Mouse (Mus musculus): ENCODE measurements around the gene Rapsn. TPM values are rescaled to one million over a fixed set of nuclear protein-coding genes. Genes with fewer than 3 reads are reported as not detected.
A peak's percentile ranks its signal among the peaks of the same experiment; 100 is the strongest.

Gene Rapsn
- total RNA-seq, 2 experiments from 2014 or later = 21.7 to 23.9 TPM

DNA sequence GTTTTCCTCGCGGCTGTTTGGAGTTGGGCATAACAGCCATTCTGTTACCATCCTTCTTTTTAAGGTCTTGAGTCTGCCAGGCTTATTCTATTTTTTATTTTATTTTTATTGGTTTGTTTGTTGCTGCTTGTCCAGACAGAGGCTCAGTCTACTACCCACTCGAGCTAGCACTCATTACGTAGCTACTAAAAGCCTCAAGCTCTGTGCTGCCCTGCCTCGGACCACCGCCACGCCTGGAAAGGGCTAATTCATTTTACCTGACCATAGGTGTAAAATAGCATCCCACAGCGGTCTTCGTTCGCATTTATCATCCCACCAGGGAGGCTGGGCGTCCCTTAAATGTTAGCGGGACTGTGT is 42.5 kb downstream of the Rapsn start:
- intact Hi-C loops (cut with DNase I) = no loop called here
- DNase-seq = no peak

DNA sequence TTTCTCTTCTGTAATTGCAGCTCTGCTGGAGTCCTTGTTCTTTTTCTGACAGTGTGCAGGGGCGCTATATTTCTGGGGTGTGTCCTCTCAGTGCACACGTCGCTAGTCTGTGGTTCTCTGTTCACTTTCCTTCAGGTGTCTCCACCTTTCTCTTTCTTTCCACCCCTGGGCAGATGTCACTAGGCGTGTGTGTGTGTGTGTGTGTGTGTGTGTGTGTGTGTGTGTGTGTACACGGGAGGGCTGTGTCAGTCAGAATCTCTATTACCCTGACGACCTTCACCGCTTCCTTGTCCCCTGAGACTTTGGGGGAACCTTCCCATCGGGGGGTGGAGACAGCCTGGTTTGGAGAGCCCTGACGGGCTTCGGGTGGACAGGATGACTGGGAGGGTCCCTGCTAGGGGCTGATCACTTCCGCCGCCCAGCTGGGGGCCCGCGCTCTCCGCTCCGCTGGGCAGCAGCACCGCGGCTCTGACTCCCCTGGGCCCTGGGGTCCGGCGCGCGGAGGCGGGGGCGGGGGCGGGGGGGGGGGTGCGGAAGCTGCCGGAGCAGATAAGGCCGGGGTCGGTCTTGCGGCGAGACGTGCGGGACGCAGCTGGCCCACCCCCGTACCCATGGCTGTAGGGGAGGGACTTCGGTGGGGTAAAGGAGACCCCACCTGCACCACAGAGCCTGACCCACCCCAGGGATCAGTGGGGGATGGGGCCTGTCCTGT is 43.0 kb downstream of the Rapsn start:
- intact Hi-C loops (cut with DNase I) = no loop called here
- no peak for DNase-seq

DNA sequence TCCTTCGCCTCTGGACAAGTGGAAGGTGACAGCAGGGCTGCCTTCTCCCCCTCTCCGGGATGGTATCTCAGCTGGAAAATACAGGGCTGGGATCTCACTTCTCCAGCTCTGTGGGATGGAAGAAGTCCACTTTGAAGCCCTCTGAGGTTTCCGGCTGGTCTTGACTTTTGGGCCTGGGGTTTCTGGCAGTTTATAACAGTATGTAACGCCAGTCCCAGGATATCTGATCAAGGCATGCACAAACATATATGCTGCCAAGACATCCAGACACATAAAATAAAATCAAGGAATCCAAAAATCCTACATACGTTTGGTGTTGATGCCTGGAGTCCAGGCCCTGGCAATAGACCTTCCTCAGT is 43.6 kb downstream of the Rapsn start:
- DNase-seq = no peak
- intact Hi-C loops (cut with DNase I) = no loop called here

DNA sequence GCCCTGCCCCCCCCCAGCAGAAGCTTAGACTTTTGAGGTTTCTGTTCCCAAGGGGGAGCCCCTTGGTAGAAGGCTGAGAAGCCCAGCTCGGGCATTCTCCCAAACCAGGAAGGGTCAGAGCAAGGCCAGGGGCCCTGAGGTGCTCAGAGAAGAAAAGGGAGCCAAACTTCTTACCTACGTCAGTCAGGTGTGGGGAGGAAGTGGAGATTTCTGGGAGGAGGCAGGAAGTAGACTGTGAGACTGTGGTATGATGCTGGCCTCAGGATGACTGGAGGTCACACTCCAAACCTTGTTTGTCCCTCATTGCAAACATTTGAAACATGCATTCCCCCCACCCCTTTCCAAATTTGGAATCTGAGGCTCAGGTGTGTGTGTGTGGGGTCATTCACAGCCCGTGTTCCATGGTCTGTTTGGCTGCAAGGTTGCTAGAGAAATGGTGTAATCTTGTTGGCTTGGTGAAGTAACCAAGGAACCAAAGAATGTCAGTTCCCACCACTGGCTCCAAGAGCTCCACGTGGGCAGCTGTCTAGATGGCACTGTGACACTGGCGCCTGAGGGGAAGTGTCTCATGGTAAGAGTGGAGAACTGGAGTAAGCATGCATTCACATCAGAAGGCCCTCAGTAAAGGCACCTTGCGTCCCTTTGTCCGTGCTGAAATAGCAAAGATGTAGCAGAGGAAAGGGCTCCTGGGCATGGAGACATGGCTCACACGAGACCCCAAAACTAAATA is 45.5 kb downstream of the Rapsn start:
- DNase-seq = no peak
- intact Hi-C loops (cut with DNase I) = no loop called here

DNA sequence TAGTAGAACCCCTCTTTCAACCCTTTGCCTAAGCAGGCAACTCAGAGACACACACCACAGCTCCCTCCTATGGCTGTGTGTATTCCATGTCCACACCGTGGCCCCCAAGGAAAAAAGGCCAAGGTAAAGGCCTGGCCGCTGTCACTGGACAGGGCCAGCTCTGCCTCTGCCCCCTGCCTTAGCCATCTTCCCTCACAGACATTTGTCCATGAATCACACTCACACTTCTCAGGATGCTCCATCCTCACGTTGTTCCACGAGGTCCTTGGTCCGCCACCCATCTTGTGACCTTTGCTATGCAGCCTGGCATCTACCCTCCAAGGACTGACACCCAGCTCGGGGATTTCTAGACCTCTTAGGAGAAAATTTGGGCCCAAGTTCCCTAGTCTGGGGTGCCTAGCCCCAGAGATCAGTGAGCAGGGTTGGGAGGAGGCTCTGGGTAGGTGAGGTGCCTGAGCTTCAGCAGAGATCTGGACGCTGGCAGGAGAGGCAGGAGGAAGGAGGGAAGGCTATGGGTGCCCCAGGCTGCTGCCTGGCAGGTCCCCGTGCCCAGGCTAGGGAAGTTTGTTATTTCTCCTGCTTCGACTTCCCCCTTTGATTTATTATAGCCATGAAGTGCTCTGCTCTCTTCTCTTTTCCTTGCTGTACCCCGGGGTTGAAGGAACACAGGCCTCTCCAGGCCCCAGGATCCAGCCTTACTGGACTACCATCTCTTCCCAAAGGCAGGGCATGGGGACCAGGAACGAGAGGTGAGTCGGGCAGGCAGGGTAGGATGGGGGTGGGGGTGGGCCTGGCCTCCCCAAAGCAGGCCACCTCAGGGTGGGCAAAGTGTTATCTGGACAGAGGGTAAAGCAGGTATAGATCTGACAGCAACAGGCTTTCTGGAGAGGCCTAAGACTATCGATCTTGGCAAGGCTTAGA is 46.6 kb downstream of the Rapsn start, which contains the start of gene Spi1:
Spi1 (plus strand) TSS at position 616 of the 921 bp plus-strand sequence.
- intact Hi-C loops (cut with DNase I) = no loop called here
- DNase-seq = no peak

DNA sequence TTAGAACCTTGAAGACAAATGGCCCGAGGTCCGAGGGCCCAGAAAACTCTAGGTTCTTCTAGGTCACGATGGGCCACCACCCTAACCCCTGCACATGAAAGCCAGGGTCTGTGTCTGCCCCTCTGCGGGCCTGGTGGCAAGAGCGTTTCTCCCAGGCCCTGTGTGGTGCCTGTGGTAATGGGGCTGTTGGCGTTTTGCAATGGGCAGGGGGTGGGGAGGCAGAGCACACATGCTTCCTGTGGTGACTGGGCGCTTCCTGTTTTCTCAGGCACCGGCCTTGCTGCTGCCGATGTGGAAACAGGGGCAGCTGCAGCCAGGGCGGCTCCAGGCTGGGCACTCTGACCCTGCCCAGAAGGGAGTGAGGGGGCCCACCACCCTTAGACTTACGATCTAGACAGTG is 47.4 kb downstream of the Rapsn start:
- DNase-seq = no peak
- intact Hi-C loops (cut with DNase I) = no loop called here

DNA sequence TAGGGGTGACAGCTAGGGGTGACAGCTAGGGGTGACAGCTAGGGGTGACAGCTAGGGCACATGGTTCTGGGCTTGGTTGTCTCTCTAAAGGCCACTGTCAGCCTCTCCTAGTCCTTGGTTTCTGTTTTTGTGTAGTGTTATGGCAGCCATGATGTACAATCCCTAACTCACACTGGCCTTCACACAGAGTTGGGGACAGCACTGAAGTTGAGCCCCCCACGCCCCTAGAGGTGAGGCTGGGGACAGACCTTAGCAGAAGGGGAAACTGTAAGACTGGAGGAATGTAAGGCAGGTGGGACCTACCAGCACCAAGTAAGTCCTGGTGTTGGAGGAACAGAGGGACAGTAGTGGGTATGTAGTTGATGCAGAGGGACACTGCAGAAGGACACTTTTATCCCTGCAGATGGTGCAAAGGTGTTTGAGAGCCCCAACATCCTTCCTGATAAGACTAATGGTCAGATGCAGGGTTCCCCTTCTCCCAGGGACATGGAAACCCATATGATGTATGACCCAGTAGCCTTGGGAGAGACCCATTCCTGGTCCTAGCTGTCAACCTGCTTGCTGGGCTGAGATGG is 48.0 kb downstream of the Rapsn start:
- intact Hi-C loops (cut with DNase I) = no loop called here
- DNase-seq = no peak

DNA sequence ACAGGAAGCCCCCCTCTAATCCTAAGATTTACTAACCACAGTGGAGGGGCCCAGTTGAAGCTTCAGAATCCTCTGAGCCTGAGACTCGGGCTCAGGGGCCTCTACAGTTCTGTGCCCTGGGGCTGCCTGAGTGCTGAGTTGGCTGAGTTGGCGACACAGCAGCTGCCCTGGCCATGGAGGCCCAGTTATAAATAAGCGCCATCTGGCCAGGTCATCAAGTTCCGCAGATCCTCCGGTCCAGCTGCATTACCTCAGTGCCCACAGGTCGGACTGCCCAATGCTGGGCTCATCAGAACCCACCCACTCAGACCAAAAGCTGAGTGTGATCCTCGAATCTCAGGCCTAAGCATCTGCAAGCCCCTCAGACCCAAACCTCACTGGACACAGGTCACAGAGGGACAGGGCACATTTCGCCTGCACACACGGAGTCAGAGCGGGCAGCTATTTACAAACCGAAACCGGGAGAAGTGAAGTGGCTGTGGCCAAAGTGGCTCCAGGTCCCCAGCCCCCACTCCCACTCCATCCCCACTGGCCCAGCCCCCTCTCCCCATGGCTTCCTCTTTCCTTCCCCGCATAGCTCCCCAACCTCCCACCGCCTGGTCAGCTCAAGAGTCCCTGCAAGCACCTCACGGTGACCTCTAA is 48.9 kb downstream of the Rapsn start:
- DNase-seq = peak; percentile 69 to 75

DNA sequence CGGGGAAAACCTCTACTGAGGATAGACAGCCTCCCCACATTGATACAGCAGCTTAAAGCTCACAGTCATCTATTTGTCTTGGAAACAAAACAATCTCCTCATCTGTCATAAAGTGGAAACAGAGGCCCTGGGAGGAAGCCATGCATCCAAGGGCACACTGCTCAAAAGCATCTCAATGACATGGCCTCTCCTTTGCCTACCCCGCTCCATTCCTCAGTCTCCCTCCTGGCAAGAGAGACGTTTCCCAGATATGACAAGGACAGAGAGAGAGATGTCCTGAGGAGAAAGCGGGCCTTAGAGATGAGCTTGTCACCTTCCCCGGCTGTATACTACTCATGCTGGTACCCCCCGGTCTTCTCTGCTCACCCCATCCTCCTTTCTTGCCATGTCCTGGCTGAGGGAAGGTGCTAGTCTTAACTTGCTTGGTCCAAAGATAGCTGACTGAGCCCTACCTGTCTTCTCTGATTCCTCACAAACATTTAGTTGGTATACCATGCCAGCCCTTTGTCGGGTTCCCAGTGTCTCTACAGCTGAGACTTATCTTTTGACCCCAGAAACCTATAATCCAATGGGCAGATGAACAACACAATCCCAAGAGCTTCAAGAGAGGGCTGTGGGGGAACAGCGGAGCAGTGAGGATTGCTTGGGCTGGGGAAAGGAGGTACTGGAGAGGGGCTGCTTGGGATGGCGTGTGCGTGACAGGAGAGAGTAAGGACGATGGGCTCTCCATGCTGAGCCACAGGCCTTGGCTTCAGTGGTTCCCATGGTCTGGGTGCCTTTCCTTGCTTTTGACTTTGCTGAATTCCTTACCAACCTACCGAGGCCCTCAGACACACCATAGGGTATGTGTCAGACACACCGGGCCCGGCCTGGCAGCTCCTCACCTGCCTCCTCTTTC is 50.3 kb downstream of the Rapsn start:
- DNase-seq = no peak
- intact Hi-C loops (cut with DNase I) = no loop called here

More for the DNA sequence above, 48.9 kb downstream of the Rapsn start:
- intact Hi-C loops (cut with DNase I) = no loop called here

DNA sequence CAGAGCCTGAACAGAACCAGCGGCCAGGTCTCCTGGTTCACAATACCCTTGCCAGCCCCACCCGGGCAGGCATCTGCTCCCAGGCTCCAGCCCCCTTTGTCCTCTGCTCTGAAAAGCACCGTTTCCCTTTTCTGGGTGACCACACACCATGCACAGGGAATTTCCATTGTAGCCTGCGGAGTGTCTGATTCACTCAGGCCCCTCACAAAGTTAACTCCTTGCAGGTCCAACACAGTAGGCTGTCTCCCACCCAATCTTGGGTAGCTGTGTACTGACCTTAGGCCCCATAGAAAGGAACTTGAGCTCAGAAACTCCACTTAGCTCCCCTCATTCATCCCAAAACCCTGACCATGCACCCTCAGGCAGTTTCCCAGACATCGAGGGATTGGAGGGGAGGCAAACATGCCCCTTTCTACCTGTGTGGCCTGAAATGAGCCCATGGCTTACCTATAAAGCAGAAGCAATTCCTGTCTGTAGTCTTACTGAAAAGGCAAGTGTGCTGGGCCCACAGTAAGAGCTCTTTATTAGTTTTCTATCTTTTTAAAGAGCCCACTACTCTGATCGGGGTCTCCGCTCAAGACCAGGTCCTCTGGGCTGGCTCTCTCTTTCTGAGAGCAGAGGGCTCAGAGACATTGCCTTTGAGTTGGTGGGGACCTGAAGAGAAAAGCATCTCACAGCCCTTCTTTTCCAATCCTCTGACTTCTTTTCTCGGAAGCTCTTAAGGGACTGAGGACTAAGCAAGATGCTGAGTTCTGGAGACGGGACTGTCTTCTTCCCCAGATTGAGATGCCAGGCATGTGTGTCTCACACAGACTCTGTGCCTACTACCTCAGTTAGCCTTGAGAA is 51.2 kb downstream of the Rapsn start:
- intact Hi-C loops (cut with DNase I) = no loop called here
- no peak for DNase-seq

DNA sequence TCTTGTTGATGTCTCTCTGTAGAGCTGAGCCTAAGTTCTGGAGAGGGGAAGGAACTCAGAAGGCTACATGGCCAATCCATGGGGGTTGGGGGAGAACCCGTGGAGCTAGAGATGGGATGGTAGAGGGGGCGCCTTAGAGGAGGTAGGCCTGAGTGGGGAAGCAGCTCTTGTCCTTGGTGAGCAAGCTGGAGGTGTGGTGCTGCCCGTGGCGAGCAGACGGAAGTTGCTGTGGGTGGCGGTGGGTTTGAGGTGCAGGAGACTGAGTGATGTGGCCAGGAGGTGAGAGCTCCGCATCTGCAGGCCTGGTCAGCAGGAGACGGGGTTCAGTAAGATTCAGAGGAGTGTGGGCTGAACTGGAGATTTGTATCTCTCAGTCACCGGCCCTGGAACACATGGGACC is 52.0 kb downstream of the Rapsn start:
- intact Hi-C loops (cut with DNase I) = no loop called here
- DNase-seq = no peak

DNA sequence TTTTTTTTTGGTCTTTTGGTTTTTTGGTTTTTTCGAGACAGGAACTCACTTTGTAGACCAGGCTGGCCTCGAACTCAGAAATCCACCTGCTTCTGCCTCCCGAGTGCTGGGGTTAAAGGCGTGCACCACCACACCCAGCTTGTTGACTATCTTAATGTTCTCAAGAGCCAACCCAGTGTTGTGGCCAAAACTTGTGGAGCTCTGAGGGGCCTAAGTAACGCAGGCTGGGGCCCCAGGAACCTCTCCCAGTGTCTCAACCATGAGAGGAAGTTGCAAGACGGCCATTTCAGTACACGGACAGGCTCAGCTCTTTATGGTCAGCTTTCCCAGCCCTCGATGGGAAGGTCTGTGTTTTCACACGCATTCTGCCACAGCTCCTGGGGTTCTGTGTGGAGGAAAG is 53.6 kb downstream of the Rapsn start:
- intact Hi-C loops (cut with DNase I) = no loop called here
- DNase-seq = no peak

DNA sequence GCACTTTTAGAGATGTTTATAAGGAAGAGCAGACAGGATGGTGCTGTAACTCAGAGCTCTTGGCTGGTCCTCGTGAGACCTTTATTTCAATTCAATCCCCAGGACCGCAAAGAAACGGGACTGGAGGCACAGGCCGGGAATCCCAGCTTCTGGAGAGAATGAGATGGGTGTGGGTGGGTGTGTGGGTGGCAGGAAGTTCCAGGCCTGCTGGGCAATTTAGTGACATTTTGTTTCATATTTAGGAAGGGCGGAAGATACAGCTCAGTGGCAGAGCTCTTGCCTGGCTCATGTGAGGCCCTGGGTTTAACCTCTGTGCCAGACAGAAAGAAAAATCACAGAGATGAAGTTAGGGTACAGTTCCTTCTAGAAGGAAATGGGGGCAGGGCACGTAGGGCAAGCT is 54.8 kb downstream of the Rapsn start:
- DNase-seq = no peak
- intact Hi-C loops (cut with DNase I) = no loop called here

DNA sequence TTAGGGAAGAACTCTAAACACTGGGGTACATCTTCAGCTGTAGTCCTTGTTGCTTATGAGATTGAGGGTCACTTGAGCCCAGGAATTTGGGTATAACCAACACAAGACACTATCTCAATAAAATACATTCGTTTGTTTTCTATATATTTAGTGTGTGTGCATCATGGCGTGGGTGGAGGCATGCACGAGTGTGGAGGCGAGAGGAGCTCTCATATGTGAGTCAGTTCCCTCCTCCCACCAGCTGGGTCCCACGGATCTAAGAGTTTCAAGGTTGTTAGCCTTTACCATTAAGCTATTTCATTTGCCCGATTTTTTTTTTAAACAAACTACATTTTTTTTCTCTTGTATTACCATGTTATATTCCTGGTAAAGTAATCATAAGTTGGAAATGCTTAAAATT is 55.4 kb downstream of the Rapsn start:
- intact Hi-C loops (cut with DNase I) = no loop called here
- no peak for DNase-seq
